10 mouse cellular contexts compared by ENCODE assay signal in the genomic region with DNA sequence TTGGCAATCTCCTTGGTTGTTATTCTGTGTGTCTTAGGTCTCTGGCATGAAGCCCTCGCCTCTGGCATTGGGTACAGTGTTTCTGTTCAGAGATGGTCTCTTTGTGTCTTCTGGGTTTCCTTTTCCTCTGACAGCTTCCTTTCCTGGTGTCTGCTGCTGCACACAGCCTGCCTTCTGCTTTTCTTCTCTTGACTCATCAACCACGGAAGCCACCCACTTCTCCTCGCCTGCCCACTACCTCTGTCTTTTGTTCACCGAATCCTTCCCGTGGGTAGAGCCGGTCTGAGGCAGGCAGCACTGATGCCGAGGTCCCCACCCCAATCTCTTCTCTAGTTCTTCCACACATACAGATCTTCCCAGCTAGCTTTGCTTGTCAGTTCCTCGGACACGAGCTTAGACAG.
DNase-seq lines count a peak whose midpoint lies in the region; ATAC-seq and TF ChIP-seq lines count a peak whose summit lies in the region.
"Had no signal": no experiment of that assay in that cellular context is flagged by ENCODE, and none has a peak within 500 bp of the region (broad histone marks: within the 10 kb centered on the region; RNA-seq: fewer than 3 reads in every experiment).

No protein-coding gene starts in this region.

- TF ChIP-seq POLR2A in olfactory bulb, adult 2 months (IDR thresholded peaks at IDR 0.05; ENCODE audit: insufficient read depth, low read depth, low read length): no peak

- H3K4me1 ChIP-seq in olfactory bulb, adult 2 months (ENCODE audit: control insufficient read depth, insufficient read depth, low read length): peaks cover 22% of the 10 kb centered on the region
- H3K4me1 ChIP-seq in kidney, embryonic 15.5 days: peaks cover 6% of the 10 kb centered on the region; the same call in 1 of the 2 replicates
- H3K4me1 ChIP-seq in hindbrain, postnatal 0 days (ENCODE audit: insufficient read depth, low read length): no peaks in the 10 kb centered on the region

- peak overlapping the region; percentile 26 for H3K27ac ChIP-seq in olfactory bulb, adult 2 months (ENCODE audit: insufficient read depth, low read depth, low read length)
- no peak overlapping the region for H3K27ac ChIP-seq in kidney, embryonic 15.5 days
- no peak overlapping the region for H3K27ac ChIP-seq in hindbrain, postnatal 0 days
- H3K27ac ChIP-seq: hindbrain, embryonic 15.5 days; limb, embryonic 15.5 days had no signal

- no peak for TF ChIP-seq CTCF in olfactory bulb, adult 2 months (IDR thresholded peaks at IDR 0.05; ENCODE audit: insufficient read depth, low read depth, low read length)
- no peak for TF ChIP-seq CTCF in hindbrain, postnatal 0 days (IDR thresholded peaks at IDR 0.05; ENCODE audit: low read depth)

- H3K9ac ChIP-seq in kidney, embryonic 15.5 days: no peak overlapping the region
- no peak overlapping the region for H3K9ac ChIP-seq in hindbrain, postnatal 0 days (replicated peaks; ENCODE audit: low read length)
- H3K9ac ChIP-seq: hindbrain, embryonic 15.5 days; limb, embryonic 15.5 days had no signal

- H3K36me3 ChIP-seq in kidney, embryonic 15.5 days: no peaks in the 10 kb centered on the region
- H3K36me3 ChIP-seq in hindbrain, postnatal 0 days (ENCODE audit: insufficient read depth, low read length): no peaks in the 10 kb centered on the region
- H3K36me3 ChIP-seq: hindbrain, embryonic 15.5 days; limb, embryonic 15.5 days had no signal

- H3K4me2 ChIP-seq in kidney, embryonic 15.5 days: no peak overlapping the region
- no peak overlapping the region for H3K4me2 ChIP-seq in hindbrain, postnatal 0 days (ENCODE audit: low read depth, low read length)
- H3K4me2 ChIP-seq: hindbrain, embryonic 15.5 days; limb, embryonic 15.5 days had no signal

- no peaks in the 10 kb centered on the region for H3K27me3 ChIP-seq in kidney, embryonic 15.5 days
- H3K27me3 ChIP-seq in hindbrain, postnatal 0 days (ENCODE audit: insufficient read depth, low read length): no peaks in the 10 kb centered on the region
- H3K27me3 ChIP-seq: hindbrain, embryonic 15.5 days; limb, embryonic 15.5 days had no signal

- DNase-seq in 3T3-L1 (ENCODE audit: low read depth, low spot score): peak; percentile 83
- DNase-seq in CD4-positive helper T cell, adult 2 months (ENCODE audit: low read depth, low spot score): peak; percentile 43
- no peak for DNase-seq in hindbrain, postnatal 0 days (ENCODE audit: low spot score)
- no peak for DNase-seq in heart, adult 9 months (ENCODE audit: low spot score in 2 of 2)
- DNase-seq: cerebellum, adult 9-10 months had no signal

- 29% methylated on average over 9 of the region's 9 CpGs for WGBS in olfactory bulb, adult 2 months
- 77% methylated on average over 9 of the region's 9 CpGs for WGBS in kidney, embryonic 15.5 days
- WGBS in hindbrain, postnatal 0 days: 64% methylated on average over 9 of the region's 9 CpGs

- H3K4me3 ChIP-seq in olfactory bulb, adult 2 months (ENCODE audit: insufficient read depth, low read depth, low read length): no peak overlapping the region
- H3K4me3 ChIP-seq in kidney, embryonic 15.5 days (replicated peaks): no peak overlapping the region
- H3K4me3 ChIP-seq in hindbrain, postnatal 0 days (ENCODE audit: low read length): no peak overlapping the region
- H3K4me3 ChIP-seq: hindbrain, embryonic 15.5 days; limb, embryonic 15.5 days had no signal

- peak; percentile 76 for ATAC-seq in frontal cortex, adult (ENCODE audit: low TSS enrichment)
- ATAC-seq in kidney, embryonic 15.5 days (replicated peaks; ENCODE audit: low FRiP score): no peak
- ATAC-seq in hindbrain, postnatal 0 days: no peak

- no peaks in the 10 kb centered on the region for H3K9me3 ChIP-seq in kidney, embryonic 15.5 days (replicated peaks)
- H3K9me3 ChIP-seq in hindbrain, postnatal 0 days (ENCODE audit: low read length): no peaks in the 10 kb centered on the region
- H3K9me3 ChIP-seq: hindbrain, embryonic 15.5 days; limb, embryonic 15.5 days had no signal

Comparison
In these comparisons a context has a peak if more than half of its experiments do, and no peak if none do; other contexts are left out.
1. DNase-seq: peak in 3T3-L1 (single experiment) and CD4-positive helper T cell, adult 2 months (single experiment); none in hindbrain, postnatal 0 days (single experiment) and heart, adult 9 months (0 of 2).